Mouse (Mus musculus) heart, adult 11 months (tissue): ENCODE data around the gene Cldn12.

ENCODE experiments used
- DNase-seq: peaks from one replicate; pipeline ENCODE4 v3.0.0; 2022

Gene Cldn12

DNA sequence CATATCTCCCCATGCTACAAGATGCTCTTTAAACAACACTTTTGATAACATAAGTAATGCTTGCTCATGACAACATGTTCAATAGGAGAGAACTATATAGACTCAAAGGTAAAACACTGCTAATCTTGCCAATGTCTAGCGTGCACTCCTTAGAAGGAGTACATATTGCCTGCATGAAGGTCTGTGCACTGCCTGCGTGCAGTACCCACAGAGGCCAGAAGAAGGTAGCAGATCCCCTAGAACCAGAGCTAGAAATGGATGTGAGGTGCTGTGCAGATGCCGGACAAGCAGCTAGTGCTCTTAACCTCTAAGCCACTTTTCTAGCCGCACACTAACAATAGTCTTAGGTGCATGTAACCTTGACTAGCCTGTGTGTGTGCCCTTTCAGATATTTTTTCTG, 22.6 kb downstream of the Cldn12 start:
- DNase-seq = no peak

DNA sequence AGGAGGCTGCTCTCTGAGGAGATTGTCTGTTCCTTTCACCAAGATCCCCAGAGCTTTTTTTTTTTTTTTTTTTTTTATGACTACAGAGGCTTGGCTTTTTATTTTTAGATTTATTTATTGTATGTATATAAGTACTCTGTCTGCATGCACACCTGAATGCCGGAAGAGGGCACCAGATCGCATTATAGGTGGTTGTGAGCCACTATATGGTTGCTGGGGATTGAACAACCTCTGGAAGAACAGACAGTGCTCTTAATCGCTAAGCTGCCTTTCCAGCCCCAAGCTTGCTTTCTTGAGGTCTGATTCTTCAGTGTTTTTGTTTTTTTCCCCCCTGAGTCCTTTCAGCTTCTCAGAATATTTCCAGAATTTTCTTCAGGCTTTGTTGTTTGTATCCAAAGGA, 28.7 kb downstream of the Cldn12 start:
- DNase-seq = no peak

- no peak for DNase-seq
Observed at GRCm38 (mm10) chr5:5483254-5483858, 31.4 kb downstream of the Cldn12 start.

GRCm38 (mm10) chr5:5481662-5482061, 33.1 kb downstream of the Cldn12 start:
- DNase-seq = no peak

DNA sequence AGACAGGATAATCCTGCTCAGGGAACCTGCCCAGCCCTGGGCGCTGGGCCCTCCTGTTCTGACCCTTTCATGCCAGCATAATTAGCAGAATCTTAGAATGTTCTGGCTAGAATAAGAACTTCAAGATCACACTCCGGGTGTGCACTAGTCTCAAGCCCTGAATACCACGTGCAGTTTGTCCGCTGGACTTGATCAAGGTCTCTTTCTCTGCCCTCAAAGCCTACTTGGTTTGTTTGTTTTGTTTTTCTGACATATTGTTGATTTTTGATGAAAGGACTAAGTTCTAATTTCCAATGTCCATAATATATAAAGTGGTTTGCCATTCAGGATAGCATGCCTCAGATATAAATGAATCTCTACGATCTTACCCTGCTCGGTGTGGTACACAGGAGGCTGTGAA, 35.7 kb downstream of the Cldn12 start, which contains the start of gene 1700015F17Rik:
Gene 1700015F17Rik (minus strand): TSS at position 101 of the 400 bp plus-strand sequence.
- DNase-seq = no peak

DNA sequence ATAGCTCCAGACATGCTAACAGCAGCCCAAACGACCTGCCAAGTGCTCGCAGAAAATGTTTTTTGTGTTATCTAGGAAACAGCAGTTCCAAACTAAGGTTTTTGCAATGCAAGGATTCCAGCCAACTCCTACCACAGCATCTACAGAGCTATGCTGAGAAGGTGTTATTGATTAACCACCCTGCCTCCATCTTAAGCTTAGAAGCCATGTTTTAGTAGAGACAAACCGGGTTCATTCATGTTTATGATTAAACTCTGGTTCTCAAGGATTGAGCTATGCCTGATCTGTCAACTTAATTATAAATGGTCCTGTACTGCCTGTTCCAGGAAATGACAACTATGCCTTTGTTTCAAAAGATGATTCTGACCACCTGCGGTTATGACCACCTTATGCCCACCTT, 38.6 kb downstream of the Cldn12 start:
- DNase-seq = no peak

DNA sequence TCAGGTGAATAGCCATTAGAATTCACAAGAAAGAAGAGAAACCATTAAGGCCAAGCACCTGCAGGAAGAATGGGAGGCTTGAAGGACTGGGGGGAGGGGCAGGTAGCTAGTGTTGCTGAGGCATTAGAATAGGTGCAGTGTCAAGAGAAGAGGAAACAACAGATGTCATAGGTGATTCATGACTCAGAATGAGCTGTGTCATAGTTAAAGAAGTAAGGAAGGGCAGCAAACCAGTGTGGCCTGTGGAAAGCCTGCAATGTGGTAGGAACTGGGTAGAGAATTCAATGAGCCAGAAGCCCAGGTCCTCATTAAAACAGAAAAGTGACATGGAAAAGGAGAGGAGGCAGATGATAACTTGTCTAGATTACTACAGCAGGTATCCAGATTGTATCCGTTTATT, 49.5 kb downstream of the Cldn12 start:
- no peak for DNase-seq
